ENCODE assay signal across 30 mouse cellular contexts in the genomic region with DNA sequence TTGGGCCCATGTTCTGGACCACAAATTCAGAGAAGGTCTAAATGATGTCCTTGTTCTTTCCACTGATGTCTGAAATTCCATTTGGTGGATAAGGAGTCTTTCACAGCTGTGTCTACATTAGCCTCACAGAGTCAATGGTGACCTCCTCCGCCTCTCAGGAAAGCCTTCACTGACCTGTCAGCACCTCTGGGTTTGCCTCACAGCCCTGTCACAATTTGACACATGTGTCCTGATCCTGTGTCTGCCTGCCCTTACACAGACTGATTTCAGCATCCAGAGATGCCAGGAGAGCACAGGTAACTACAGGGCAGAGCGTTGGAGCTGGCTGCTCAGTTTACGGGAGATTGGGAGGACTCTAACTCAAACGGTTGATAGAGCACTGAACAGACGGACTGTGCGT. TPM values are rescaled to one million over a fixed set of nuclear protein-coding genes. Genes with fewer than 3 reads are reported as not detected.
A peak's percentile ranks its signal among the peaks of the same experiment; 100 is the strongest.
DNase-seq lines count a peak whose midpoint lies in the region; ATAC-seq and TF ChIP-seq lines count a peak whose summit lies in the region.
"Had no signal": no experiment of that assay in that cellular context is flagged by ENCODE, and none has a peak within 500 bp of the region (broad histone marks: within the 10 kb centered on the region; RNA-seq: fewer than 3 reads in every experiment).

No protein-coding gene starts in this region.

- peak overlapping the region; percentile 32; the same call in 1 of the 2 replicates for H3K27ac ChIP-seq in heart, embryonic 13.5 days (replicated peaks)
- peak overlapping the region; percentile 23; the same call in 1 of the 2 replicates for H3K27ac ChIP-seq in heart, embryonic 16.5 days (ENCODE audit: low read length)
- H3K27ac ChIP-seq in kidney, postnatal 0 days, result no peak overlapping the region
- H3K27ac ChIP-seq: embryonic facial prominence, embryonic 12.5 days; embryonic facial prominence, embryonic 15.5 days; gastrocnemius, adult 2 months; heart, adult 2 months; hindbrain, embryonic 14.5 days; hindbrain, postnatal 0 days had no signal

- intact Hi-C loops in heart, postnatal 14 days (cut with DNase I), result no loop called here
- intact Hi-C loops in heart, postnatal 10 days (cut with DNase I), result no loop called here

- H3K9ac ChIP-seq in heart, embryonic 13.5 days, result no peak overlapping the region
- no peak overlapping the region for H3K9ac ChIP-seq in heart, embryonic 16.5 days (ENCODE audit: low read length)
- no peak overlapping the region for H3K9ac ChIP-seq in kidney, postnatal 0 days (ENCODE audit: low read depth, low read length)
- H3K9ac ChIP-seq: embryonic facial prominence, embryonic 12.5 days; embryonic facial prominence, embryonic 15.5 days; forebrain, postnatal 0 days; hindbrain, embryonic 14.5 days had no signal

- 34% methylated on average over 6 of the region's 6 CpGs for WGBS in heart, embryonic 13.5 days
- WGBS in heart, embryonic 16.5 days, result 36% methylated on average over 6 of the region's 6 CpGs
- WGBS in kidney, postnatal 0 days, result 49% methylated on average over 6 of the region's 6 CpGs

- H3K4me2 ChIP-seq in heart, embryonic 13.5 days, result peak overlapping the region; percentile 25; the same call in 1 of the 2 replicates
- H3K4me2 ChIP-seq in heart, embryonic 16.5 days (ENCODE audit: low read depth, low read length), result no peak overlapping the region
- H3K4me2 ChIP-seq in kidney, postnatal 0 days (ENCODE audit: low read length), result no peak overlapping the region
- H3K4me2 ChIP-seq: embryonic facial prominence, embryonic 12.5 days; embryonic facial prominence, embryonic 15.5 days; hindbrain, embryonic 14.5 days had no signal

- no peaks in the 10 kb centered on the region for H3K9me3 ChIP-seq in heart, embryonic 13.5 days
- H3K9me3 ChIP-seq in heart, embryonic 16.5 days (replicated peaks; ENCODE audit: control insufficient read depth, low read length), result no peaks in the 10 kb centered on the region
- no peaks in the 10 kb centered on the region for H3K9me3 ChIP-seq in kidney, postnatal 0 days (replicated peaks; ENCODE audit: low read length)
- H3K9me3 ChIP-seq: embryonic facial prominence, embryonic 12.5 days; embryonic facial prominence, embryonic 15.5 days; G1E had no signal

- H3K27me3 ChIP-seq in heart, embryonic 13.5 days (replicated peaks), result no peaks in the 10 kb centered on the region
- H3K27me3 ChIP-seq in heart, embryonic 16.5 days (ENCODE audit: control insufficient read depth, insufficient read depth, low read length), result no peaks in the 10 kb centered on the region
- H3K27me3 ChIP-seq in kidney, postnatal 0 days (ENCODE audit: insufficient read depth, low read length), result no peaks in the 10 kb centered on the region
- H3K27me3 ChIP-seq: CH12.LX; embryonic facial prominence, embryonic 12.5 days; embryonic facial prominence, embryonic 15.5 days; Patski had no signal

- peaks cover 5% of the 10 kb centered on the region; the same call in 1 of the 2 replicates for H3K4me1 ChIP-seq in heart, embryonic 13.5 days
- H3K4me1 ChIP-seq in heart, embryonic 16.5 days (ENCODE audit: control insufficient read depth, insufficient read depth, low read length), result peaks cover 3% of the 10 kb centered on the region
- no peaks in the 10 kb centered on the region for H3K4me1 ChIP-seq in kidney, postnatal 0 days (replicated peaks; ENCODE audit: insufficient read depth, low read length)
- H3K4me1 ChIP-seq: embryonic facial prominence, embryonic 12.5 days; embryonic facial prominence, embryonic 15.5 days had no signal

- H3K36me3 ChIP-seq in heart, embryonic 13.5 days, result no peaks in the 10 kb centered on the region
- no peaks in the 10 kb centered on the region for H3K36me3 ChIP-seq in heart, embryonic 16.5 days (ENCODE audit: control insufficient read depth, insufficient read depth)
- H3K36me3 ChIP-seq in kidney, postnatal 0 days (ENCODE audit: insufficient read depth, low read length), result no peaks in the 10 kb centered on the region
- H3K36me3 ChIP-seq: embryonic facial prominence, embryonic 12.5 days; embryonic facial prominence, embryonic 15.5 days; G1E had no signal

- no peak for TF ChIP-seq CTCF in kidney, postnatal 0 days (IDR thresholded peaks at IDR 0.05; ENCODE audit: low read depth)

- no peak for ATAC-seq in heart, embryonic 13.5 days (ENCODE audit: extremely low read depth, insufficient number of reproducible peaks, low FRiP score, low TSS enrichment)
- ATAC-seq in heart, embryonic 16.5 days (replicated peaks; ENCODE audit: extremely low read depth, insufficient read depth, low FRiP score), result peak; percentile 55
- no peak for ATAC-seq in kidney, postnatal 0 days (replicated peaks; ENCODE audit: low FRiP score, low read depth)
- ATAC-seq: forebrain, embryonic 14.5 days; forebrain, postnatal 0 days; hindbrain, postnatal 0 days; inflammation-experienced regulatory T-cells, adult 6 months; intestine, embryonic 16.5 days; Patski had no signal

- DNase-seq in embryo, embryonic 10.5 days (ENCODE audit: low spot score), result peak; percentile 10
- no peak for DNase-seq in embryo, embryonic 9.5 days (ENCODE audit: extremely low spot score)
- no peak for DNase-seq in heart, postnatal 14 days
- DNase-seq in heart, postnatal 10 days, result no peak
- DNase-seq in kidney, postnatal 0 days (ENCODE audit: low spot score), result peak; percentile 17
- no peak for DNase-seq in kidney, adult 9 months
- DNase-seq: adrenal gland, postnatal 10 days; adrenal gland, postnatal 36 days; B cell, adult 2 months; cerebellum, adult 18-20 months; cerebellum, adult 9-10 months; cerebellum, postnatal 14 days; forebrain, postnatal 0 days; gastrocnemius, adult 2 months; gastrocnemius, postnatal 14 days; heart, adult 2 months; heart, postnatal 36 days; kidney, adult 2 months had no signal

- no peak overlapping the region for H3K4me3 ChIP-seq in heart, embryonic 13.5 days
- H3K4me3 ChIP-seq in heart, embryonic 16.5 days (ENCODE audit: low read length), result no peak overlapping the region
- no peak overlapping the region for H3K4me3 ChIP-seq in kidney, postnatal 0 days (replicated peaks; ENCODE audit: low read depth, low read length)
- H3K4me3 ChIP-seq: embryonic facial prominence, embryonic 12.5 days; embryonic facial prominence, embryonic 15.5 days; gastrocnemius, adult 2 months; heart, adult 2 months had no signal

RNA-seq across cellular contexts. Expression of a gene that starts 45.2 kb away (rescaled TPM):
- polyA plus RNA-seq in heart, embryonic 13.5 days (2015; fragmentation: Nextera tagmentation; extraction: Ambion mirVana), result 75.7 and 79.1 TPM in 2 replicates
- total RNA-seq in heart, postnatal 14 days (2021), result 10 to 100 TPM; 16.8 to 18.2 TPM
- 89.1 and 93.3 TPM in 2 replicates for polyA plus RNA-seq in heart, embryonic 16.5 days (2015; fragmentation: Nextera tagmentation; extraction: Ambion mirVana)
- total RNA-seq in heart, postnatal 10 days (2021), result 10 to 100 TPM; 35.1 to 40.7 TPM
- 20.9 and 21.6 TPM in 2 replicates for polyA plus RNA-seq in kidney, postnatal 0 days (2015; fragmentation: Nextera tagmentation; extraction: Ambion mirVana)
- polyA plus RNA-seq: G1E had no signal

Comparison
In these comparisons a context has a peak if more than half of its experiments do, and no peak if none do; other contexts are left out.
1. DNase-seq: peak in embryo, embryonic 10.5 days (single experiment) and kidney, postnatal 0 days (single experiment); none in embryo, embryonic 9.5 days (single experiment), heart, postnatal 14 days (0 of 2), heart, postnatal 10 days (0 of 2) and kidney, adult 9 months (single experiment).